Mouse (Mus musculus) forebrain, postnatal 0 days (tissue): ENCODE measurements around the gene Golga2. TPM values are rescaled to one million over a fixed set of nuclear protein-coding genes. Genes with fewer than 3 reads are reported as not detected.

Source experiments
- ATAC-seq: fragments of 200-750 bp; cut with Nextera tagmentation; 2 replicates; pipeline ENCODE4 v1.8.0; 2017; ENCODE audit warnings: mild to moderate bottlenecking, moderate library complexity
- DNase-seq: peaks from one replicate; pipeline ENCODE4 v3.0.0-alpha.2; 2015
- H3K27ac ChIP-seq: fragments of 300-500 bp; sonication (generic); 2 replicates; pipeline ENCODE4 v1.5.1; 2014; ENCODE audit warnings: low read depth, mild to moderate bottlenecking, antibody characterized with exemption, low read length, moderate library complexity, mixed read lengths
- H3K27me3 ChIP-seq: fragments of 300-500 bp; sonication (generic); 2 replicates; pipeline ENCODE4 v1.6.1; 2014; ENCODE audit warnings: mild to moderate bottlenecking, low read length, mixed read lengths; ENCODE audit not compliant: insufficient read depth
- H3K36me3 ChIP-seq: fragments of 300-500 bp; sonication (generic); 2 replicates; pipeline ENCODE4 v1.6.1; 2014; ENCODE audit warnings: mild to moderate bottlenecking, moderate library complexity; ENCODE audit not compliant: insufficient read depth
- H3K4me1 ChIP-seq: fragments of 300-500 bp; sonication (generic); 2 replicates; pipeline ENCODE4 v1.6.1; 2014; ENCODE audit warnings: antibody characterized with exemption; ENCODE audit not compliant: insufficient read depth
- H3K4me2 ChIP-seq: fragments of 300-500 bp; sonication (generic); 2 replicates; pipeline ENCODE4 v1.6.1; 2014; ENCODE audit warnings: low read depth, mild to moderate bottlenecking, moderate library complexity
- H3K4me3 ChIP-seq: fragments of 300-500 bp; sonication (generic); 2 replicates; pipeline ENCODE4 v1.5.1; 2014; ENCODE audit warnings: low read depth, low read length, mixed read lengths
- H3K9ac ChIP-seq: fragments of 300-500 bp; sonication (generic); 2 replicates; pipeline ENCODE4 v1.6.1; 2014; ENCODE audit warnings: mild to moderate bottlenecking
- H3K9me3 ChIP-seq: fragments of 300-500 bp; sonication (generic); 2 replicates; pipeline ENCODE4 v1.6.1; 2016; ENCODE audit warnings: low read length
- CTCF ChIP-seq: sonication (generic); IDR thresholded peaks from 2 replicates; pipeline ENCODE4 v1.5.1; 2016; ENCODE audit warnings: antibody characterized with exemption, control low read depth, low read depth
- WGBS: fragments of 180-500 bp; shearing (Covaris S2); extraction: QIAGEN DNeasy Blood & Tissue Kit; methylation state at CpG from one replicate; pipeline ENCODE4 v1.1.7; 2014; 5-methylcytosine and 5-hydroxymethylcytosine counted together
- microRNA-seq, 2 experiments: library from miRNA; unstranded; fragments of <30 nt; microRNA quantifications; one replicate each; pipeline ENCODE4; 2016
- polyA plus RNA-seq: library from polyadenylated mRNA; unstranded; fragments of >200 nt; fragmentation: Nextera tagmentation; extraction: Ambion mirVana; gene quantifications from 2 replicates; pipeline ENCODE4 v1.2.1, GENCODE M21; 2015
- total RNA-seq: library from RNA; depleted of rRNA; stranded (reverse); fragments of >200 nt; gene quantifications from 2 replicates; pipeline ENCODE4 v1.2.3, GENCODE M21; 2014; rRNA removed

The Golga2 gene
- total and polyA plus RNA-seq, 2 experiments from 2014 or later, result 22.1 to 64.4 TPM

DNA sequence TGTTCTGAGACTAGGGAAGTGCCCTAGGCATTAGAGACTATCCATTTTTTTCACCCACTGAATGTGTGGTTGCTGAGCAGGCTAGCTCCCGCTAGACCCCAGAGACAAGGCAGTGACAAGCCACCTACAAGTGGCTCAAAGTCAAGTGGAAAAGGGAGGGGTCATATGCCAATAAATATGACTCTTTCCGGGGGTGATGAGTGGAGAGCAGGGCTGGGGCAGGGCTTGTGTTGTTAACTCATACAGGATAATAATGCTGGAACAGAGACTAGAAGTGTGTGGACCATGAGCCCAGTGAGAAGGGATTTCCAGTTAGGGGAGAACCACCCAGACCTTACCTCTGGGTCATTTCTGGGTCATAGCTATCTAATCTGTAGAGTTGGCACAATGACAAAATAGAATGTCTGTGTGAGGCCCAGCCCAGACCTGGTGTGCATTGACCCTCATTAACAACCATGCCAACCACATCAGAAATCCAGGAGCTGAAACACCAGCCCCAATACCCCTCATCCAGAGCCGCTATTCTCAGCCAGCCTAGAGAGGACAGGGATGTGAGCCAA is 67.2 kb downstream of the Golga2 start:
- WGBS, result 90% methylated on average over 3 of the region's 3 CpGs
- TF ChIP-seq CTCF, result no peak

GRCm38 (mm10) chr2:32356216-32356615 is 69.0 kb downstream of the Golga2 start:
- no peak overlapping the region for H3K27ac ChIP-seq
- H3K4me1 ChIP-seq, result peaks cover 13% of the 10 kb centered on the region; the same call in 1 of the 2 replicates
- H3K27me3 ChIP-seq, result 0 out of 2 replicates have a peak, but pooled peaks cover 1% of the 10 kb centered on the region
- ATAC-seq (no peak), DNase-seq (no peak)
- H3K9me3 ChIP-seq, result no peaks in the 10 kb centered on the region
- H3K36me3 ChIP-seq, result no peaks in the 10 kb centered on the region
- H3K4me3 ChIP-seq, result no peak overlapping the region
- H3K9ac ChIP-seq, result no peak overlapping the region
- TF ChIP-seq CTCF, result no peak
- H3K4me2 ChIP-seq, result no peak overlapping the region
- 80% methylated on average over 10 of the region's 10 CpGs for WGBS

More for the DNA sequence above, 67.2 kb downstream of the Golga2 start:
- H3K4me3 ChIP-seq, result no peak overlapping the region
- DNase-seq (no peak), ATAC-seq (no peak)
- no peaks in the 10 kb centered on the region for H3K27me3 ChIP-seq
- H3K4me2 ChIP-seq, result no peak overlapping the region
- H3K9ac ChIP-seq, result no peak overlapping the region
- H3K36me3 ChIP-seq, result no peaks in the 10 kb centered on the region
- no peak overlapping the region for H3K27ac ChIP-seq
- H3K4me1 ChIP-seq, result peaks cover 9% of the 10 kb centered on the region; the same call in 1 of the 2 replicates
- no peaks in the 10 kb centered on the region for H3K9me3 ChIP-seq

Small RNA genes lying within 50 kb of the gene (microRNA-seq; reads per million reads assigned to microRNA genes)
- gene Gm23363 (0 reads per million in 2 experiments), gene Mir199b (26.7 to 52.7 reads per million in 2 experiments)

Other genes starting within 250 kb of the Golga2 start
- 0.38 and 0.62 TPM in 2 replicates for gene Fam78a, start 202.5 kb upstream of the Golga2 start, total RNA-seq
- 0.38 and 0.39 TPM in 2 replicates for gene Fam78a, start 202.5 kb upstream of the Golga2 start, polyA plus RNA-seq
- gene Plpp7, start 191.9 kb upstream of the Golga2 start, total RNA-seq, result 21.5 and 28.6 TPM in 2 replicates
- gene Plpp7, start 191.9 kb upstream of the Golga2 start, polyA plus RNA-seq, result 23.4 and 24.0 TPM in 2 replicates
- 92.1 and 131 TPM in 2 replicates for gene Prrc2b, start 136.3 kb upstream of the Golga2 start, total RNA-seq
- 40.7 and 60.4 TPM in 2 replicates for gene Prrc2b, start 136.3 kb upstream of the Golga2 start, polyA plus RNA-seq
- gene Pomt1, start 50.8 kb upstream of the Golga2 start, total RNA-seq, result 34.5 and 38.5 TPM in 2 replicates
- gene Pomt1, start 50.8 kb upstream of the Golga2 start, polyA plus RNA-seq, result 16.2 and 19.8 TPM in 2 replicates
- 121 and 134 TPM in 2 replicates for gene Uck1, start 27.2 kb upstream of the Golga2 start, total RNA-seq
- 92.7 and 105 TPM in 2 replicates for gene Uck1, start 27.2 kb upstream of the Golga2 start, polyA plus RNA-seq
- gene Swi5, start 691 bp downstream of the Golga2 start, total RNA-seq, result 290 and 323 TPM in 2 replicates
- 407 and 445 TPM in 2 replicates for gene Swi5, start 691 bp downstream of the Golga2 start, polyA plus RNA-seq
- gene Ciz1, start 64.9 kb downstream of the Golga2 start, total RNA-seq, result 62.6 and 78.2 TPM in 2 replicates
- 51.5 and 52.9 TPM in 2 replicates for gene Ciz1, start 64.9 kb downstream of the Golga2 start, polyA plus RNA-seq
- gene Dnm1, start 66.0 kb downstream of the Golga2 start, total RNA-seq, result 76.2 and 106 TPM in 2 replicates
- gene Dnm1, start 66.0 kb downstream of the Golga2 start, polyA plus RNA-seq, result 47.9 and 71.6 TPM in 2 replicates
- gene 1110008P14Rik, start 94.6 kb downstream of the Golga2 start, total RNA-seq, result 197 and 210 TPM in 2 replicates
- gene 1110008P14Rik, start 94.6 kb downstream of the Golga2 start, polyA plus RNA-seq, result 160 and 186 TPM in 2 replicates
- 0.54 and 1.2 TPM in 2 replicates for gene Lcn2, start 100.9 kb downstream of the Golga2 start, total RNA-seq
- 0.63 and 1.0 TPM in 2 replicates for gene Lcn2, start 100.9 kb downstream of the Golga2 start, polyA plus RNA-seq
- 32.1 and 37.5 TPM in 2 replicates for gene Ptges2, start 108.5 kb downstream of the Golga2 start, total RNA-seq
- 54.9 and 58.6 TPM in 2 replicates for gene Ptges2, start 108.5 kb downstream of the Golga2 start, polyA plus RNA-seq
- gene Naif1, start 163.1 kb downstream of the Golga2 start, total RNA-seq, result 3.8 and 4.5 TPM in 2 replicates
- 2.4 and 3.9 TPM in 2 replicates for gene Naif1, start 163.1 kb downstream of the Golga2 start, polyA plus RNA-seq
- gene Slc25a25, start 164.1 kb downstream of the Golga2 start, total RNA-seq, result 55.4 and 62.5 TPM in 2 replicates
- 38.3 and 40.9 TPM in 2 replicates for gene Slc25a25, start 164.1 kb downstream of the Golga2 start, polyA plus RNA-seq
- gene Fam102a, start 247.9 kb downstream of the Golga2 start, total RNA-seq, result 17.6 and 19.7 TPM in 2 replicates
- 7.2 and 7.5 TPM in 2 replicates for gene Fam102a, start 247.9 kb downstream of the Golga2 start, polyA plus RNA-seq